Mouse (Mus musculus) liver, embryonic 14.5 days (tissue): ENCODE data around the gene Dab2ip. TPM values are rescaled to one million over a fixed set of nuclear protein-coding genes. Genes with fewer than 3 reads are reported as not detected.

ENCODE experiments used
- ATAC-seq: fragments of 200-750 bp; cut with Nextera tagmentation; 2 replicates; pipeline ENCODE4 v1.8.0; 2017; ENCODE audit warnings: moderate number of reproducible peaks, mild to moderate bottlenecking, moderate library complexity; ENCODE audit not compliant: insufficient read depth
- DNase-seq, 3 experiments: peaks; one replicate each; pipeline ENCODE4 v3.0.0-alpha.2; 2012 to 2013; ENCODE audit warnings: low read depth in 3 of 3, low spot score in 3 of 3
- H3K27ac ChIP-seq: fragments of 300-500 bp; sonication (generic); 2 replicates; pipeline ENCODE4 v1.5.1; 2014; ENCODE audit warnings: moderate library complexity, mild to moderate bottlenecking, control low read depth, inconsistent platforms
- H3K27me3 ChIP-seq: fragments of 300-500 bp; sonication (generic); 2 replicates; pipeline ENCODE4 v1.6.1; 2014; ENCODE audit warnings: mild to moderate bottlenecking, low read length, moderate library complexity; ENCODE audit not compliant: control insufficient read depth, insufficient read depth
- H3K36me3 ChIP-seq: fragments of 300-500 bp; sonication (generic); replicated peaks from 2 replicates; pipeline ENCODE4 v1.6.1; 2014; ENCODE audit warnings: low read depth; ENCODE audit not compliant: control insufficient read depth, insufficient read depth
- H3K4me1 ChIP-seq, 2 experiments: fragments of 200-500 bp in 1 of 2; fragments of 300-500 bp in 1 of 2; sonication (generic) in 1 of 2; replicated peaks; 2 replicates each; pipeline ENCODE4 v1.6.1; 2012 to 2014; ENCODE audit warnings: antibody characterized with exemption in 1 of 2, inconsistent platforms in 1 of 2, low read length in 1 of 2; ENCODE audit not compliant: control insufficient read depth in 2 of 2, insufficient read depth in 2 of 2
- H3K4me2 ChIP-seq: fragments of 300-500 bp; sonication (generic); 2 replicates; pipeline ENCODE4 v1.6.1; 2014; ENCODE audit warnings: low read depth, mild to moderate bottlenecking, control low read depth, moderate library complexity
- H3K4me3 ChIP-seq, 2 experiments: fragments of 200-500 bp in 1 of 2; fragments of 300-500 bp in 1 of 2; sonication (generic) in 1 of 2; 2 replicates each; pipeline ENCODE4 v1.5.1; 2012 to 2014; ENCODE audit warnings: low read depth in 2 of 2, low read length in 2 of 2, mild to moderate bottlenecking in 2 of 2, control low read depth in 1 of 2, inconsistent platforms in 1 of 2, moderate library complexity in 1 of 2; ENCODE audit not compliant: insufficient read depth in 1 of 2
- H3K9ac ChIP-seq: fragments of 300-500 bp; sonication (generic); replicated peaks from 2 replicates; pipeline ENCODE4 v1.6.1; 2014; ENCODE audit warnings: mild to moderate bottlenecking, control low read depth, moderate library complexity
- H3K9me3 ChIP-seq: fragments of 300-500 bp; sonication (generic); 2 replicates; pipeline ENCODE4 v1.6.1; 2016; ENCODE audit warnings: low read length, mixed read lengths; ENCODE audit not compliant: control insufficient read depth
- CTCF ChIP-seq: IDR thresholded peaks from 2 replicates; pipeline ENCODE4 v1.5.1; 2016; ENCODE audit warnings: antibody characterized with exemption, low read depth, control low read depth
- EP300 ChIP-seq: IDR thresholded peaks from 2 replicates; pipeline ENCODE4 v1.6.1; 2016; ENCODE audit warnings: antibody characterized with exemption, low read depth
- WGBS: fragments of 180-500 bp; shearing (Covaris S2); extraction: QIAGEN DNeasy Blood & Tissue Kit; methylation state at CpG from one replicate; pipeline ENCODE4 v1.1.7; 2014; ENCODE audit not compliant: insufficient replicate concordance; 5-methylcytosine and 5-hydroxymethylcytosine counted together
- polyA plus RNA-seq, 2 experiments: library from polyadenylated mRNA; depleted of rRNA in 1 of 2; stranded (reverse) in 1 of 2; unstranded in 1 of 2; fragments of >200 nt; fragmentation: Nextera tagmentation in 1 of 2; extraction: Ambion mirVana in 1 of 2; gene quantifications; 2 replicates each; pipeline versions ENCODE4 v1.2.1 to v1.2.3; 2012 to 2014

Dab2ip gene
- polyA plus RNA-seq, 2 experiments, result 3.2 to 4.0 TPM

DNA sequence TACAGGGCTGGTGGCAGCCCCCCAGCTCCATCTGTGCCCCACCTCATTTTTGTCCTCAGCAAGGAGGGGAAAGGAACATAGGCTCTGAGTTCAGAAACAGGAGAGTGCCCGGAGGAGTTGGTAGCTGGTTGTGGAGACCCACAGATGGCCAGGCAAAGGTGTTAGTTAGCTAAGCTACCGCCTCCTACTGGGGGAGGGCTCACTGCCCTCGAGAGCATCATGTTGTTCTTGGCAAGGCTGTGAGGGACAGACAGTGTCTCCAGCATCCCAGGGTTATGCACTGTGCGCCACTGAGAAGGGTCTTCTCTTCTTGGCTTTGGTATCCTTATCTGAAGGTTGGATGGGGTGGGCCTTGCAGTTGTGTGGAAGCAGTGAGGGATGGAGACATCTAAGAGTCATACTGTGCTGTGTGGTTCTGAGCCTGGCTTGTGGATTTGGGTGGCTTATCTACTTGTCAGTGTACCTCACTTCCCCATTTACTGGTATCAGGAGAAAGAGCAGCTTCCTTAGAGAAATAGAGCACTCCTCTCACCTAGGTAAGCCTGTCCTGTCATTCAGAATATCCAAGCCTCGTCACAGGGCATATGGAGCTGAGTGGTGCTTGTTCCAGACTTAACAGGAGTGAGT is 66.4 kb downstream of the Dab2ip start:
- H3K27me3 ChIP-seq, result peaks cover 6% of the 10 kb centered on the region
- H3K9ac ChIP-seq, result no peak overlapping the region
- ATAC-seq (no peak), DNase-seq (no peak)
- H3K4me1 ChIP-seq, result peaks cover 0 to 19% of the 10 kb centered on the region in 2 experiments; a peak in 3 of 4 replicates
- TF ChIP-seq EP300 (no peak), CTCF (no peak)
- H3K4me2 ChIP-seq, result no peak overlapping the region
- H3K36me3 ChIP-seq, result no peaks in the 10 kb centered on the region
- no peak overlapping the region for H3K4me3 ChIP-seq
- 42% methylated on average over 5 of the region's 5 CpGs for WGBS
- H3K27ac ChIP-seq, result no peak overlapping the region
- no peaks in the 10 kb centered on the region for H3K9me3 ChIP-seq

DNA sequence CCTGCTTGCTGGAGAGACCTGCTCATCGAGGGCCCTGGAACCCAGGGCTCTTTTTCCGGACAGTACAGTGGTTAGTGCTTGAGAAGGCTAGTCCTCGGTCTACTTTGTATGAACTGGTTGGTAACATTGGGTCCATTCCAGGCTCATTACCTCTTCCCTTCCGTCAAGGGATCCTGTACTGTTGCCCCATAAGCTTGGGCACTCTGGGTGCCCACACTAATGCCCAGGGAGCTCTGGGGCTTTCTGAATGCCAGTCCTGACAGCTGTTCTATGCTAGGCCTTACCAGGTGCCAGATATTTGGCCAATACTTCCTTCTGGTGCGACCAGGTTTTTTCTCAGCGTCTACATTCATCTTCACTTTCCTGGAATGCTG is 66.9 kb downstream of the Dab2ip start:
- no peak for TF ChIP-seq EP300
- no peak for TF ChIP-seq CTCF
- H3K4me1 ChIP-seq, result peaks cover 0 to 15% of the 10 kb centered on the region in 2 experiments; a peak in 3 of 4 replicates

GRCm38 (mm10) chr2:35625526-35625925 is 67.5 kb downstream of the Dab2ip start:
- peaks cover 0 to 12% of the 10 kb centered on the region in 2 experiments; a peak in 3 of 4 replicates for H3K4me1 ChIP-seq

More for the DNA sequence above, 66.9 kb downstream of the Dab2ip start:
- ATAC-seq (no peak), DNase-seq (no peak)
- Histone ChIP-seq H3K27ac (no peak overlapping the region), H3K36me3 (no peaks in the 10 kb centered on the region), H3K9me3 (no peaks in the 10 kb centered on the region), H3K4me3 (no peak overlapping the region), H3K4me2 (no peak overlapping the region), H3K9ac (no peak overlapping the region), H3K27me3 (peaks cover 6% of the 10 kb centered on the region)
- WGBS, result 63% methylated on average over 6 of the region's 6 CpGs

DNA sequence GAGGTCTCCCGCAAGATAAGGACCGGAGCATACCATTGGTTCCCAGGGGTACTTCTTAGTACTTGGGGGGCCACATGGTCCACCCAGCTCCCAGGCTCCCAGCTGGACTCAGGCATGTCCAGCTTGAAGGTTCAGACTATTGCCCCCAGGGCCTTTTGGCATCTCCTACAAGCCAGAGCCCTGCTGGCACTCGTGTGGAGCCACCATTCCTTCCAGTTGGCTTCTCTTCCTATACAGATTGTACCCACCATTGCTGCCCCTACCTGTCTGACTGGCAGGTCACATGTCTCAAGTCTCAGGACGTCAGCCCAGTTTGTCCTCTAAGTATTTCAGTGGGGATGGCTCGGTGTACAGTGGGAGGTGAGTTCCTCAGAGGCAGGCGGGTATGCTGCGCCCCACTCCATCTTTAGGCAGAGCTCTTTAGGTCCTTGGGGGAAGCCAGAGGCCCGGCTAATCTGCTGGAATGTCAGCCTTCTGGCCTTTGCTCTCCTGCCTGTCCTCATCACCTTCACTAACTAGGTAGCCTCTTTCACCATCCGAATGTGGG is 68.2 kb downstream of the Dab2ip start:
- Histone ChIP-seq H3K9ac (no peak overlapping the region), H3K27me3 (peaks cover 6% of the 10 kb centered on the region), H3K36me3 (no peaks in the 10 kb centered on the region), H3K9me3 (no peaks in the 10 kb centered on the region), H3K27ac (no peak overlapping the region), H3K4me2 (no peak overlapping the region), H3K4me1 (peaks cover 0 to 5% of the 10 kb centered on the region in 2 experiments; a peak in 2 of 4 replicates), H3K4me3 (no peak overlapping the region)
- ATAC-seq (no peak), DNase-seq (no peak)
- TF ChIP-seq EP300 (no peak), CTCF (no peak)
- 59% methylated on average over 9 of the region's 9 CpGs for WGBS

More at GRCm38 (mm10) chr2:35625526-35625925, 67.5 kb downstream of the Dab2ip start:
- TF ChIP-seq CTCF (no peak), EP300 (no peak)
- H3K9me3 ChIP-seq, result no peaks in the 10 kb centered on the region
- no peak overlapping the region for H3K4me3 ChIP-seq
- DNase-seq (no peak), ATAC-seq (no peak)
- no peak overlapping the region for H3K4me2 ChIP-seq
- peaks cover 6% of the 10 kb centered on the region for H3K27me3 ChIP-seq
- H3K27ac ChIP-seq, result no peak overlapping the region
- H3K9ac ChIP-seq, result no peak overlapping the region
- H3K36me3 ChIP-seq, result no peaks in the 10 kb centered on the region
- WGBS, result 70% methylated on average over 6 of the region's 6 CpGs

DNA sequence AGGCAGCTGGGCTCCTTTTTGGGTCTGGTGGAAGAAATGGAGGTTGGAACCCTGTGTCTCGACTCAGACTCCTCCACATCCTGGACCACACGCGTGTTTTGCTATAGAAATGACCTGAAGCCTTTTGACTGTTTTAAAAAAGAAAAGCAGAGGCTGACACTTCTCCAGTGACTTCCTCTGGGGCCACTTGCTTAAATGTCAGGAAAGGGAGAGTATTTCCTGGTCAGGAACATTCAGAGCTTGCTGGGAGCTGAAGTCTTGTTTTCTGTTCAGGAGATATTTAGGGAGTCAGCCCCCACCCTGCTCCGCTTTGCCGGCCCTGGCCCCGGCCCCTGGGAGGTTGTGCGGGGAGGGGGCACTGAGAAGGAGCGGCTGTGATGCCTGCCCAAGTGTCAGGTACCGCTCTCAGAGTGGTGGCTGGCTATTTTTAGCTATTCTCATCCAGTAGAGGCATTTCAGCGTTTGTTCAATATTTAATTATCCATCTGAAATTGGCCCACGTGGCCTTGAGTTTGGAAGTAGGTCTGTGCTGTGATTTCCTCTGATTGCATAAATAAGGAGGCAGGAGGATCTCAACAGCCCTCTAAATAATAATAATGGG is 69.3 kb downstream of the Dab2ip start:
- Histone ChIP-seq H3K9ac (no peak overlapping the region), H3K4me3 (no peak overlapping the region), H3K36me3 (no peaks in the 10 kb centered on the region), H3K27me3 (no peaks in the 10 kb centered on the region), H3K4me1 (peaks cover 0 to 2% of the 10 kb centered on the region in 2 experiments; a peak in 2 of 4 replicates), H3K9me3 (no peaks in the 10 kb centered on the region), H3K27ac (no peak overlapping the region), H3K4me2 (no peak overlapping the region)
- DNase-seq (no peak), ATAC-seq (no peak)
- TF ChIP-seq CTCF, result no peak
- no peak for TF ChIP-seq EP300
- WGBS, result 48% methylated on average over 11 of the region's 11 CpGs
